Mouse (Mus musculus): ENCODE measurements around the gene Olfr1446.

The Olfr1446 gene

GRCm38 (mm10) chr19:12893424-12893823 lies at the start of gene Olfr1446:
TSS of gene Olfr1446 (minus strand) at chr19:12893524.
- DNase-seq: no peak

- no peak for DNase-seq
Measured at GRCm38 (mm10) chr19:12930540-12930939, 37.2 kb upstream of the Olfr1446 start, which contains the start of gene Olfr1449. TSS of gene Olfr1449 (plus strand) at chr19:12930840.

- DNase-seq: no peak
Measured at GRCm38 (mm10) chr19:12924319-12924718, 31.0 kb upstream of the Olfr1446 start, which contains the start of gene Olfr1448. TSS of gene Olfr1448 (minus strand) at chr19:12924419.

- DNase-seq: no peak
Measured at GRCm38 (mm10) chr19:12903643-12904042, 10.3 kb upstream of the Olfr1446 start, which contains the start of gene Olfr1447. TSS of gene Olfr1447 (minus strand) at chr19:12903743.

GRCm38 (mm10) chr19:12883555-12883954 lies 9.8 kb downstream of the Olfr1446 start, which contains the start of gene Olfr1445:
TSS of gene Olfr1445 (plus strand) at chr19:12883855.
- no peak for DNase-seq

GRCm38 (mm10) chr19:12856983-12857382 lies 36.3 kb downstream of the Olfr1446 start, which contains the start of gene Olfr1444:
TSS of gene Olfr1444 (plus strand) at chr19:12857283.
- no peak for DNase-seq

GRCm38 (mm10) chr19:12846382-12846781 lies 46.9 kb downstream of the Olfr1446 start, which contains the start of gene Gm5244:
TSS of gene Gm5244 (plus strand) at chr19:12846682.
- DNase-seq: no peak

- DNase-seq: no peak
Measured at GRCm38 (mm10) chr19:12838507-12838906, 54.8 kb downstream of the Olfr1446 start.

All from kidney, adult 9 months (tissue).